Mouse (Mus musculus) embryonic facial prominence, embryonic 14.5 days (tissue): Measurements from ENCODE around the gene Mrpl1. TPM values are rescaled to one million over a fixed set of nuclear protein-coding genes. Genes with fewer than 3 reads are reported as not detected.

Experiments used
- ATAC-seq: fragments of 200-750 bp; cut with Nextera tagmentation; 2 replicates; pipeline ENCODE4 v1.8.0; 2017; ENCODE audit warnings: low read depth, moderate number of reproducible peaks, moderate TSS enrichment
- DNase-seq: peaks from one replicate; pipeline ENCODE4 v3.0.0-alpha.2; 2015; ENCODE audit warnings: low spot score
- H3K27ac ChIP-seq: fragments of 300-500 bp; sonication (generic); replicated peaks from 2 replicates; pipeline ENCODE4 v1.5.1; 2014; ENCODE audit warnings: low read depth, mild to moderate bottlenecking, low read length, moderate library complexity
- H3K27me3 ChIP-seq: fragments of 300-500 bp; sonication (generic); replicated peaks from 2 replicates; pipeline ENCODE4 v1.6.1; 2014; ENCODE audit warnings: low read length; ENCODE audit not compliant: control insufficient read depth, insufficient read depth
- H3K36me3 ChIP-seq: fragments of 300-500 bp; sonication (generic); 2 replicates; pipeline ENCODE4 v1.6.1; 2014; ENCODE audit warnings: low read length, mixed read lengths; ENCODE audit not compliant: control insufficient read depth, insufficient read depth
- H3K4me1 ChIP-seq: fragments of 300-500 bp; sonication (generic); 2 replicates; pipeline ENCODE4 v1.6.1; 2014; ENCODE audit warnings: antibody characterized with exemption, low read length; ENCODE audit not compliant: control insufficient read depth, insufficient read depth
- H3K4me2 ChIP-seq: fragments of 300-500 bp; sonication (generic); 2 replicates; pipeline ENCODE4 v1.6.1; 2014; ENCODE audit warnings: low read depth, mild to moderate bottlenecking, low read length, moderate library complexity, mixed read lengths
- H3K4me3 ChIP-seq: fragments of 300-500 bp; sonication (generic); 2 replicates; pipeline ENCODE4 v1.5.1; 2014; ENCODE audit warnings: low read depth, mild to moderate bottlenecking, low read length
- H3K9ac ChIP-seq: fragments of 300-500 bp; sonication (generic); 2 replicates; pipeline ENCODE4 v1.6.1; 2014; ENCODE audit warnings: low read depth, mild to moderate bottlenecking, low read length, moderate library complexity, mixed read lengths
- H3K9me3 ChIP-seq: fragments of 300-500 bp; sonication (generic); 2 replicates; pipeline ENCODE4 v1.6.1; 2016; ENCODE audit warnings: low read length; ENCODE audit not compliant: control insufficient read depth
- WGBS: fragments of 180-500 bp; shearing (Covaris S2); extraction: QIAGEN DNeasy Blood & Tissue Kit; methylation state at CpG from one replicate; pipeline ENCODE4 v1.1.7; 2014; 5-methylcytosine and 5-hydroxymethylcytosine counted together
- polyA plus RNA-seq: library from polyadenylated mRNA; unstranded; fragments of >200 nt; fragmentation: Nextera tagmentation; extraction: Ambion mirVana; gene quantifications from 2 replicates; pipeline ENCODE4 v1.2.1, GENCODE M21; 2014

Gene Mrpl1
- polyA plus RNA-seq, 1 experiment from 2014 or later, result 18.6 TPM

DNA sequence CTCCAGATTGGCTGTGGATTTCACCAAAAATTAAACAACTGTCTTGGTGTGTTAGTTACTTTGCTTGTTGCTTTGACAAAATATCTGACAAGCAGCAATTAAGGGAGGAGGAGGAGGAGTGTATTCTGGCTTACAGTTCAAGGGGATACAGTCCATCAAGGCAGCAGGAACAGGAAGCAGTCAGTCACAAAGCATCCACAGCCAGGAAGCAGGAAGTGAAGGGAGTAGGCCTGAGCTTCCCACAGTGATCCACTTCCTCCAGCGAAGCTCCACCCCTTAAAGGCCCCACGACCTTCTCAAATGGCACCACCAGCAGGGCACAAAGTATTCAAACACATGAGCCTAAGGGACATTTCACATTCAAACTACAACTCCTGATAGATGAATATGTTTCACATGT lies 42.5 kb upstream of the Mrpl1 start:
- no peak for DNase-seq
- Histone ChIP-seq H3K27me3 (no peaks in the 10 kb centered on the region), H3K4me2 (no peak overlapping the region), H3K27ac (no peak overlapping the region), H3K4me3 (no peak overlapping the region), H3K36me3 (no peaks in the 10 kb centered on the region), H3K9me3 (peaks cover 3% of the 10 kb centered on the region; the same call in 1 of the 2 replicates), H3K4me1 (no peaks in the 10 kb centered on the region), H3K9ac (no peak overlapping the region)
- 81% methylated on average over 2 of the region's 2 CpGs for WGBS
- ATAC-seq, result no peak

DNA sequence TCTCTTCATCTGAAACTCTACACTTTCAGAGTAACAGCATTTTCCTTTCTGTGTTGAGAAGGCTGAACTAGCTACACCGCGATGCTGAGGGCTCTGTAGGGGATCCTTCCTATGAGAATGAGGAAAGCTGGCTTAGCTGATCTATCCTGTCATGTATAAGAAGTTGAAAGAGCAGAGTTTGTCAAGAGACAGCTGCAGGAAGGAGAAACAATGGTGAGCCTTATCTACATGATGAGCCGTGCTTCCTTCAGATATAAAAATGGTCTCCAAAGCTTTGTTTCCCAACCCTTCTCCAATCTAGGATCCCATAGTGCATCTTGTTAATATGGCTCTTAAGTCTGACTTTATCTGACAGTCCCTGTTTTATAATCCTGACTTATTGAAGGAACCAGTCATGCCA lies 38.9 kb upstream of the Mrpl1 start:
- 76% methylated on average over 3 of the region's 3 CpGs for WGBS
- H3K4me2 ChIP-seq, result no peak overlapping the region
- H3K9me3 ChIP-seq, result peaks cover 3% of the 10 kb centered on the region; the same call in 1 of the 2 replicates
- no peak overlapping the region for H3K9ac ChIP-seq
- H3K4me1 ChIP-seq, result no peaks in the 10 kb centered on the region
- no peak overlapping the region for H3K4me3 ChIP-seq
- ATAC-seq (no peak), DNase-seq (no peak)
- no peaks in the 10 kb centered on the region for H3K27me3 ChIP-seq
- no peak overlapping the region for H3K27ac ChIP-seq
- no peaks in the 10 kb centered on the region for H3K36me3 ChIP-seq

DNA sequence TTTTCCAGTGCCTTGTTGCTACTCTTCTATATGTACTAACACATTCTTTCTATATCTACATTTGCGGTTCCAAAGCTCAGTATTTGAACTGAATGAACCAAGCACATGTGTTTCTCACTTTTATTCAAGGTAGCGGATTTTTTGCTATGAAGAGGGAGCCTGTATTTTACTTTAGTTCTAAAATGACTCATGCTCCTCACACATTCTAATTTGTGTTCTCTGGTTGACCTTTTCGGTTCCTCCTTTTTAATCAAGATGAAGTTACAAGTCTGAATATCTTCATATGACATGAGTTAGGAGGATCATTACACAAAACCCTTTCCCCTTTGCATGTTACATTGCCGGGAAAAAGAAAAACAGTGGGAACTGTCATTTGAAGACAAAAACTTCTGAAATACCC lies 37.5 kb upstream of the Mrpl1 start:
- Histone ChIP-seq H3K27ac (no peak overlapping the region), H3K9me3 (peaks cover 2% of the 10 kb centered on the region; the same call in 1 of the 2 replicates), H3K36me3 (no peaks in the 10 kb centered on the region), H3K9ac (no peak overlapping the region), H3K4me3 (no peak overlapping the region), H3K4me2 (no peak overlapping the region), H3K4me1 (no peaks in the 10 kb centered on the region), H3K27me3 (no peaks in the 10 kb centered on the region)
- no peak for DNase-seq
- no peak for ATAC-seq
- 91% methylated on average over 4 of the region's 4 CpGs for WGBS

DNA sequence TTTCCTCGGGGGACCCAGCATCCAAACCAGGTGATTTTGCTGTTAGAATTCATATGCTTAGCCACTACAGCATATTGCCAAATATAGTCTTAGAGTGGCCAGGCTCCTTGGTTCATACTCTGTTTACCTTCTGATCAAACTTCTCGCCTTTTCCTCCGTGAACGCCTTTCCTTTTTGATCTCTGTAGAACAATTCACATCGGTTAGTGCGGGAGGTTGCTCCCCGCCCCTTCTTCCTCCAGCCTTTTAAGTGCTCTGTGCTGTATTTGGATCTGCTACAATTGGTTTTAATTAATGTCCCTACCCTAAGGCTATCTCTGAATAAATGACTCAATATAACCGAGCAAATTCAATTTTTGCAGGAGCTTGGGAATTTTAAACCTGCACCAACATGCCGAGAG lies 33.2 kb upstream of the Mrpl1 start:
- H3K36me3 ChIP-seq, result no peaks in the 10 kb centered on the region
- H3K27me3 ChIP-seq, result no peaks in the 10 kb centered on the region
- peak overlapping the region; percentile 13; the same call in 1 of the 2 replicates for H3K4me3 ChIP-seq
- no peak overlapping the region for H3K27ac ChIP-seq
- 23% methylated on average over 9 of the region's 9 CpGs for WGBS
- ATAC-seq, result peak; percentile 47; the same call in 1 of the 2 replicates
- H3K4me2 ChIP-seq, result peak overlapping the region; percentile 49
- H3K9ac ChIP-seq, result no peak overlapping the region
- no peaks in the 10 kb centered on the region for H3K9me3 ChIP-seq
- DNase-seq, result peak; percentile 24
- no peaks in the 10 kb centered on the region; the same call in 1 of the 2 replicates for H3K4me1 ChIP-seq

DNA sequence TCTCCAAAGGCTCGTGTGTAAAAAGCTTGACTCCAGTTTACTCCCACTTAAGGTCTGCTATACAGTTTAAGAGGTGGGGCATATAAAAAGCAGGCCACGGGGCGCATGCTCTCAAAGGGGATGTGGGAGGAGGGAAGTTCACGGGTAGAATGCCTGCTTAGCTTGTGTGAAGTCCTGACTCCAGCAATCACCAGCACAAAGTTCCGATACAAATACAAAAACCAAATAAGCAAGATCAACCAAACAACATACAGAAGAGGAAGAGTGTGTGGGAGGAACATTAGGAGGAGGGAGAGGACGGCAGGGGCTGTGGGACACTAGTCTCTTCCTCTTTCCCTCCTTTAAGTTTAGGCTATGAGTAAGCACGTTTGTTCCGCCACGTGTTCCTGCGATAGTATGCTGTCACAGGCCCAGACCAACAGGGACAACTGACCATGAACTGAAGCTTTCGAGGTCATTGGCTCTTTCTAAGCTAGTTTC lies 32.4 kb upstream of the Mrpl1 start:
- H3K27ac ChIP-seq, result no peak overlapping the region; the same call in 1 of the 2 replicates
- ATAC-seq, result peak; percentile 26; the same call in 1 of the 2 replicates
- H3K9ac ChIP-seq, result no peak overlapping the region
- no peaks in the 10 kb centered on the region for H3K9me3 ChIP-seq
- no peaks in the 10 kb centered on the region for H3K27me3 ChIP-seq
- no peaks in the 10 kb centered on the region for H3K36me3 ChIP-seq
- H3K4me2 ChIP-seq, result peak overlapping the region; percentile 49
- 62% methylated on average over 11 of the region's 11 CpGs for WGBS
- peak; percentile 34 for DNase-seq
- no peaks in the 10 kb centered on the region; the same call in 1 of the 2 replicates for H3K4me1 ChIP-seq
- H3K4me3 ChIP-seq, result peak overlapping the region; percentile 13; the same call in 1 of the 2 replicates

DNA sequence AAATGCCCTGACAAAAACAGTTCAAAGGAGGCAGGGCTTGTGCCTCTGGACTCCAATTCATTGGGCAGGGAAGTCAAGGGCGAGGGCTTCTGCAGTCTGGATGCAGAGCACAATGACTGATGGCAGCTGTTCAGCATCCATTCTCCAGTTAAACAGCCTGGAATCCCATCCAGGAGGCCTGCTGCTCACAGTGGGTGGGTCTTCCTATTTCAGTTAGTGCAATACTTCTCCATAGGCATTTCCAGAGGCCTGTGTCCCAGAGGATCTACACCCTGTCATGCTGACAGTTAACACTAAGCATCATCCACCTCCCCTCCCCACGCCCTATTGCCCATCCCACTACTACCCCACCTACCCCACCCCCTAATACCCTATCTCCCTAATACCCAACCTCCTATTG lies 26.1 kb upstream of the Mrpl1 start:
- no peak for ATAC-seq
- Histone ChIP-seq H3K9me3 (no peaks in the 10 kb centered on the region), H3K4me1 (no peaks in the 10 kb centered on the region), H3K27me3 (no peaks in the 10 kb centered on the region), H3K9ac (no peak overlapping the region), H3K4me3 (no peak overlapping the region), H3K4me2 (no peak overlapping the region), H3K27ac (no peak overlapping the region), H3K36me3 (no peaks in the 10 kb centered on the region)
- WGBS, result 75% methylated on average over 2 of the region's 2 CpGs
- DNase-seq, result no peak

DNA sequence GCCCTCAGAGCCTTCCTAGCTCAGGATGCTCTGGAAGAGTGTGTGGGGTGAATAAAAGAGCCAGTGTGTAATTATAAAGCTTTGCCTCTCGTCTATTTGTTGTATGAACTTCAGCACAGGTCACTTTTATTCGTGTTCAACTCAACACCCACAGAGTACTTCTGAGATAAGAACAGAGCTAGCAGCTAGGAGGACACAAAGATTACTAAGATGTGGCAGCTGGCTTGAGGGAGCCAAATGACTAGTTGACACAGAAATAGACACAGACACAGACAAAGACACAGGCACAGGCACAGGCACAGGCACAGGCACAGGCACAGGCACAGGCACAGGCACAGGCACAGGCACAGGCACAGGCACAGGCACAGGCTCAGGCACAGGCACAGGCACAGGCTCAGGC lies 25.3 kb upstream of the Mrpl1 start:
- no peak overlapping the region for H3K27ac ChIP-seq
- H3K4me1 ChIP-seq, result no peaks in the 10 kb centered on the region
- 54% methylated on average over 2 of the region's 2 CpGs for WGBS
- H3K4me3 ChIP-seq, result no peak overlapping the region
- no peak overlapping the region for H3K4me2 ChIP-seq
- H3K36me3 ChIP-seq, result no peaks in the 10 kb centered on the region
- no peaks in the 10 kb centered on the region for H3K9me3 ChIP-seq
- ATAC-seq (no peak), DNase-seq (no peak)
- no peaks in the 10 kb centered on the region for H3K27me3 ChIP-seq
- no peak overlapping the region for H3K9ac ChIP-seq

DNA sequence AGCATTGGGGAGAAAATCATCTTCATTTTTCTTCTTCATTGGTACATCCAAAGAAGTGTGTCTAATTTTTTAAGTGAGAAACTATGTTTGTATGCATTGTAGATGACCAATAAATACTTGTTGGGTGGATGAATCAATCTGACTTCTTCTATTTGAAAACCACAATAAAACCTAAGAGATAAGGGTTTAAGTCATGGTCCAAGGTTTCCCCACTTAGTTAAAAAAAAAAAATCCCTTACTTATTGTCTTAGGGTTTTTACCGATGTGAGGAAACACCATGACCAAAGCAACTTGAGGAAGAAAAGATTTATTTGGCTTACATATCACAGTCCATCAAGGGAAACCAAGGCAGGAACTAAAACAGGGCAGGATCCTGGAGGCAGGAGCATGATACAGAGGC lies 19.5 kb upstream of the Mrpl1 start:
- no peak overlapping the region for H3K4me2 ChIP-seq
- no peak overlapping the region for H3K9ac ChIP-seq
- H3K36me3 ChIP-seq, result no peaks in the 10 kb centered on the region
- DNase-seq, result no peak
- no peaks in the 10 kb centered on the region for H3K4me1 ChIP-seq
- no peaks in the 10 kb centered on the region for H3K9me3 ChIP-seq
- H3K27ac ChIP-seq, result no peak overlapping the region
- no peak for ATAC-seq
- H3K27me3 ChIP-seq, result no peaks in the 10 kb centered on the region
- no peak overlapping the region for H3K4me3 ChIP-seq
- 85% methylated on average over 1 of the region's 1 CpGs for WGBS

DNA sequence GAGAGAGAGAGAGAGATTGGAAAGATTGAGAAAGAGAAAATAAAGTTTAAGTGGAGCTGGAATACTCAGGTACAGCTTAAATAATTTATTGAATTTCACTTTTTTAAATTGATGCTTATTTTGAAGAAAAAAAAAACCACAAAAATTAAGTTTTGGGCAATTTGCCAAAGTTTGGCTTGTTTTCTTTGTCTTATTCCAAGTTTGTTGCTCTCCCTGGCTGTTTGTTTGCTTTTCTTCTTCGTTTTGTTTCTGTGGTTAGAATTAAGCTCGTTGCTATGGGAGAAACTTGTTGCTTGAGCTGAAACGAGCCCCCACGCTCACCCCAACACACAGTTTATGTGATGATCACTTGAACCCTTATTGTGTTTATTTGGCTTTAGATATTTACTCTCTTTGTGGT lies 18.0 kb upstream of the Mrpl1 start:
- no peak for ATAC-seq
- Histone ChIP-seq H3K4me3 (no peak overlapping the region), H3K27me3 (no peaks in the 10 kb centered on the region), H3K4me1 (no peaks in the 10 kb centered on the region), H3K9ac (no peak overlapping the region), H3K27ac (no peak overlapping the region), H3K9me3 (no peaks in the 10 kb centered on the region), H3K36me3 (no peaks in the 10 kb centered on the region), H3K4me2 (no peak overlapping the region)
- 58% methylated on average over 4 of the region's 4 CpGs for WGBS
- no peak for DNase-seq
